Mouse (Mus musculus): ENCODE measurements around the gene 2210011C24Rik. TPM values are rescaled to one million over a fixed set of nuclear protein-coding genes. Genes with fewer than 3 reads are reported as not detected.
"Not testable (repeated sequence)": the region's sequence is repeated elsewhere in the genome, so short reads cannot be mapped to it uniquely, and the experiment has no call there.

2210011C24Rik gene
- polyA plus RNA-seq, 1 experiment from 2014 or later: 0.70 TPM

DNA sequence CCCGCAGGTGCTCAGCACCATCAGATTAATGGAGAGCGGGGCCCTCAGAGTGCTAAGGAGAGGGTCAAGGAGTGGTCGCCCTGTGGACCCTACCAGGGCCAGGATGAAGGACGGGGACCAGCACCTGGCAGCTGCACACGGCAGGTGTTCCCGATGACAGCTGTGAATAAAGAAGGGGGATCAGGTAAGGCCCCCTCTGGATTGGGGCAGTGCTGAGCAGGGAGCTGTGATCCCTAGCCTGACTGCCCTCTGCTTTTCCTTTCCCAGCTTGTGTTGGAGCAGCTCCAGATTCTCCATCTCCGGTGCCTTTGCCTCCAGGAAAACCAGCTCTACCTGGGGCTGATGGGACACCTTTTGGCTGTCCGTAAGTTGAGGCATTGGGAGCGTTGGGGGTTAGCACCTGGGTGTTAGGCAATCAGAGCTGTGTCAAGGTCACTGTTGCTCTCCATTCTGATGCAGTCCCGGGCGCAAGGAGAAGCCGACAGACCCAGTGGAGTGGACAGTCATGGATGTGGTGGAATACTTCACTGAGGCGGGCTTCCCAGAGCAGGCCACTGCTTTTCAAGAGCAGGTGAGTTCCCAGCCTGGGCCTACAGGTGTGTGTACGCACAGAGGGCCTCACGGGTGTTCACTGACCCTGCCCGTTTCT, 12.8 kb downstream of the 2210011C24Rik start:
- peaks cover 9% of the 10 kb centered on the region for H3K36me3 ChIP-seq
- H3K4me1 ChIP-seq (replicated peaks): peaks cover 37% of the 10 kb centered on the region
- H3K9me3 ChIP-seq: no peaks in the 10 kb centered on the region
- H3K27me3 ChIP-seq: peaks cover 17% of the 10 kb centered on the region
- ATAC-seq (ENCODE audit: low FRiP score, low read depth): no peak
- WGBS: 73% methylated on average over 16 of the region's 16 CpGs
- peak overlapping the region; percentile 79 for H3K4me3 ChIP-seq
- H3K4me2 ChIP-seq: peak overlapping the region; percentile 92
- H3K9ac ChIP-seq: peak overlapping the region; percentile 71
- no peak overlapping the region for H3K27ac ChIP-seq (replicated peaks)

DNA sequence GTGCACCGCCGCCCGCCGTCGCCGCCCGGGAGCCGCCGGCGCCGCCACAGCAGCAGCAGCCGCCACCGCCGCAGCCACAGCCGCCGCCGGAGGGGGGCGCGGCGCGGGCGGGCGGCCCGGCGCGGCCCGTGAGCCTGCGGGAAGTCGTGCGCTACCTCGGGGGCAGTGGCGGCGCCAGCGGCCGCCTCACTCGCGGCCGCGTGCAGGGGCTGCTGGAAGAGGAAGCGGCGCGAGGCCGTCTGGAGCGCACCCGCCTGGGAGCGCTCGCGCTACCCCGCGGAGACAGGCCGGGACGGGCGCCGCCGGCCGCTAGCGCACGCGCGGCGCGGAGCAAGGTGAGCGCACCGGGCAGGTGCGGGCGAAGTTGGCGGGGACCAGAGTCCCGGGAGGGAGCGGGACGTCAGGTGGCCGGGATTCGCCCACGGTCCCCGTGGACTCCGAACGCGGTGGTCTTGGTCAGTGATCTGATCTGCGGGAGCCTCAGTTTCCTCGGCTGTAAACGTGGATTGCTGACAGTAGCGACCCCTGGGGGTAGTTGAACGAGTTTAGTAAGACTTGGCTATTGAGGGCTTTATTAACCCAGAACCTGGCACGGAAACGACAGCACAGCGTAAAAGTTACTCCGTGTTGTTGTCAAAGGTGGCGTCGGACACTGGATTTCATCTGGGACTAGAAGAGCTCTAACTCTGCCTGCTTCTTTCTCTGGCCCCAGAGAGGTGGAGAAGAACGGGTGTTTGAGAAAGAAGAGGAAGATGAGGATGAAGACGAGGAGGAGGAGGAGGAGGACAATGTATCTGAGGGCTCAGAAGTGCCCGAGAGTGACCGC, 13.5 kb downstream of the 2210011C24Rik start:
- Histone ChIP-seq H3K4me2 (peak overlapping the region; percentile 92), H3K9me3 (no peaks in the 10 kb centered on the region), H3K9ac (peak overlapping the region; percentile 71), H3K4me1 (replicated peaks) (peaks cover 31% of the 10 kb centered on the region), H3K4me3 (peak overlapping the region; percentile 79), H3K36me3 (peaks cover 13% of the 10 kb centered on the region), H3K27ac (replicated peaks) (peak overlapping the region; percentile 86), H3K27me3 (peaks cover 17% of the 10 kb centered on the region)
- ATAC-seq (ENCODE audit: low FRiP score, low read depth): peak; percentile 6; the same call in 1 of the 2 replicates
- under 1% methylated on average over 89 of the region's 92 CpGs for WGBS

DNA sequence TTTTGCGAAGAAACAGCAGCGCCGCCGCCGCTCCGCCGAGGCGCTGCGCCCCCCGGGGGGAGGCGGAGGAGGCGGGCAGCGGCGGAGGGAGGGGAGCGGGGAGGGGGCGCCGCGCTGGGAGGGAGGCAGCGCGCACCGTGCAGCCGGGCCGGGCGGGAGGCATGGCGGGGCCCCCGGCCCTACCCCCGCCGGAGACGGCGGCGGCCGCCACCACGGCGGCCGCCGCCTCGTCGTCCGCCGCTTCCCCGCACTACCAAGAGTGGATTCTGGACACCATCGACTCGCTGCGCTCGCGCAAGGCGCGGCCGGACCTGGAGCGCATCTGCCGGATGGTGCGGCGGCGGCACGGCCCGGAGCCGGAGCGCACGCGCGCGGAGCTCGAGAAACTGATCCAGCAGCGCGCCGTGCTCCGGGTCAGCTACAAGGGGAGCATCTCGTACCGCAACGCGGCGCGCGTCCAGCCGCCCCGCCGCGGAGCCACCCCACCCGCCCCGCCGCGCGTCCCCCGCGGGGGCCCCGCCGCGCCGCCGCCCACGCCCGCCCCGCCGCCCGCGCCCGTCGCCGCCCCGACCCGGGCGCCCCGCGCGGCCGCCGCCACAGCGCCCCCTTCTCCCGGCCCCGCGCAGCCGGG, 14.3 kb downstream of the 2210011C24Rik start, which contains the start of gene Samd1:
Gene Samd1, plus strand, starts transcription at position 162 of the 631 bp plus-strand sequence.
- Histone ChIP-seq H3K4me1 (replicated peaks) (peaks cover 31% of the 10 kb centered on the region), H3K4me2 (peak within 1 kb of the TSS; percentile 92), H3K27me3 (peaks cover 14% of the 10 kb centered on the region), H3K9ac (peak within 1 kb of the TSS; percentile 81), H3K36me3 (peaks cover 15% of the 10 kb centered on the region), H3K4me3 (peak within 1 kb of the TSS; percentile 79), H3K27ac (replicated peaks) (peak within 1 kb of the TSS; percentile 91), H3K9me3 (no peaks in the 10 kb centered on the region)
- ATAC-seq (ENCODE audit: low FRiP score, low read depth): no peak
- under 1% methylated on average over 41 of the region's 112 CpGs for WGBS

DNA sequence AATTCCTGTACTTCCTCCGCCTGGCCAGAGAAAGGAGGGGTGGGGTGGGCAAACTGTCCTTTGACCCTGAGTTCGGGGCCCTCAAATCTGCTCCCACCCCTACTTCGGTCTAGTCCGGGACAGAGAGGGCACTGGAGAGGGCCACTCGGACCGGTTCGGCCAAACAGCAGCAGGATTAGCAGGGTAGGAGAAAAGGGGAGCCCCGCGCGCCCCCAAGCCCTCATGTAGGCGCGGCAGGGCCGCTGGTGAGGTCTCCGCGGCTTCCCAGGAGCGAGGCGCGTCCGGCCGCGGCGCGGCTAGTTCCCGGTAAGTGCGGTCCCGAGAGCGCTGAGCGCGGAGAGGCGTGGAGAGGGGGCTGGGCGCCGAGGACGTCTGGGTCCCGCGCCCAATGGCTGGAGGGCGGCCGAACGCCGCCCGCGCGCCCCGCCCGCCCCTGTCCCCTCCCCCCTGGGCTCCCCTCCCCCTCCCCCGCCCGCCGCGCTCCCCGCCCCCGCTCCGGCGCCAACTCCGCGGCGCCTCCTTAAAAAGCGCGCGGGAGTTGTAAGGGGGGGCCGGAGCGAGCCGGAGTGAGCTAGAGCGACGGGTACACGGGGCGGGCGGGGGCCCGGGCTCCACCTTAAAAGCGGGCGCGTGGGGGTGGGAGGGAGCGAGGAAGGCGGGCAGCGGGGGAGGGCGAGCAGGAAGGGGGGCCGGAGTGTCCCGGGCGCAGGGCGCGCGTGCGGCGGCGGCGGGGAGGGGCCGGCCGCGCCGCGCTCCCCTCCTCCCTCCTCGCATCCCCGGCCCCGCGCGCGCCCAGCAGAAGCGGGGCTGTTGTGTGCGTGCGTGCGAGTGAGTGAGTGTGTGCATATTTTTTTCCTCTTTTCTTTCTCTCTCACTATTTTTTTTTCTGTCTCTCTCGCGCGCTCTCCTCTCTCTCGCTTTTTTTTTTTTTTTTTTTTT, 15.1 kb downstream of the 2210011C24Rik start:
- Histone ChIP-seq H3K4me3 (peak overlapping the region; percentile 74), H3K9me3 (no peaks in the 10 kb centered on the region), H3K36me3 (peaks cover 22% of the 10 kb centered on the region), H3K27me3 (peaks cover 14% of the 10 kb centered on the region), H3K27ac (replicated peaks) (peak overlapping the region; percentile 91), H3K9ac (peak overlapping the region; percentile 81), H3K4me2 (peak overlapping the region; percentile 92), H3K4me1 (replicated peaks) (peaks cover 31% of the 10 kb centered on the region)
- peak; percentile 73 for ATAC-seq (ENCODE audit: low FRiP score, low read depth)
- WGBS: under 1% methylated on average over 51 of the region's 103 CpGs

DNA sequence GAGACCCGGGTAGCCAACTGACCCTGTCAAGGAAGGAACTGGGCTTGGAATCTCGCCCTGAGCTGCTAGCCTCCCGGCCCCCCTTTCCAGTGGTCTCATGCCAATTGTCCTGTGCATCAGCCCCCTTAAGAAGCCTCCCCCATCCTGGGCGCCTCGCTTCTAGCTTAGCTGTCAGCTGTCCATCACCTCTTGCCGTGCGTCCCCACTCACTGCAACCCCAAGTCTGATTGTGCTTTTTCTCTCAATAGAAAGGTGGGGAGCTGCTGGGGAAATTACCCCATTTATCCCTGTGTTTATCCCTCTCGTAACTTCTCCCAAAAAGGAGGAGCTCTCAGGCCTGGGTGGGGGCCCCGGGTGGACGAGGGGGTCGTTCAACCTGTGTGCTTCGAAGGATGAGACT, 16.0 kb downstream of the 2210011C24Rik start:
- peak overlapping the region; percentile 74; the same call in 1 of the 2 replicates for H3K4me3 ChIP-seq
- no peak overlapping the region for H3K27ac ChIP-seq (replicated peaks)
- peak overlapping the region; percentile 81; the same call in 1 of the 2 replicates for H3K9ac ChIP-seq

DNA sequence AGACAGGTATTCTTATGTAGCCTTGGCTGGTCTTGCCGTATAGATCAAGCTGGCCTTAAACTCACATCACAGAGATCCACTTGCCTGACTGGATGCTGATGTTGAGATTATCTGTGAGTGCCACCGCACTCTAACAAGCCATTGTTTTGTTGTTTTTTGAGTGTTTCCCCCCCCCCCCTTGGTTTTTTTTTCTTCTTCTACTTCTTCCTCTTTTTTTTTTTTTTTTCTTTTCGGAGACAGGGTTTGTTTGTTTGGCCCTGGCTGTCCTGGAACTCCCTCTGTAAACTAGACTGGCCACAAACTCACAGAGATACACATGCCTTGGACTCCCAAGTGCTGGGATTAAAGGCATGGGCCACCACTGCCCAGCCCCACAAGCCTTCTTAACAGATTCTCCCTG, 17.9 kb downstream of the 2210011C24Rik start:
- no peak for ATAC-seq (ENCODE audit: low FRiP score, low read depth)
- no peaks in the 10 kb centered on the region for H3K27me3 ChIP-seq
- no peaks in the 10 kb centered on the region for H3K9me3 ChIP-seq
- peaks cover 47% of the 10 kb centered on the region for H3K36me3 ChIP-seq
- no peak overlapping the region for H3K4me2 ChIP-seq
- no peak overlapping the region for H3K27ac ChIP-seq (replicated peaks)
- H3K9ac ChIP-seq: no peak overlapping the region
- 92% methylated on average over 3 of the region's 3 CpGs for WGBS
- H3K4me1 ChIP-seq (replicated peaks): peaks cover 17% of the 10 kb centered on the region
- no peak overlapping the region for H3K4me3 ChIP-seq

More for the DNA sequence above, 16.0 kb downstream of the 2210011C24Rik start:
- 15% methylated on average over 12 of the region's 12 CpGs for WGBS
- ATAC-seq (ENCODE audit: low FRiP score, low read depth): no peak; the same call in 1 of the 2 replicates
- Histone ChIP-seq H3K4me1 (replicated peaks) (peaks cover 25% of the 10 kb centered on the region), H3K4me2 (peak overlapping the region; percentile 92), H3K9me3 (no peaks in the 10 kb centered on the region), H3K36me3 (peaks cover 29% of the 10 kb centered on the region), H3K27me3 (peaks cover 6% of the 10 kb centered on the region)

DNA sequence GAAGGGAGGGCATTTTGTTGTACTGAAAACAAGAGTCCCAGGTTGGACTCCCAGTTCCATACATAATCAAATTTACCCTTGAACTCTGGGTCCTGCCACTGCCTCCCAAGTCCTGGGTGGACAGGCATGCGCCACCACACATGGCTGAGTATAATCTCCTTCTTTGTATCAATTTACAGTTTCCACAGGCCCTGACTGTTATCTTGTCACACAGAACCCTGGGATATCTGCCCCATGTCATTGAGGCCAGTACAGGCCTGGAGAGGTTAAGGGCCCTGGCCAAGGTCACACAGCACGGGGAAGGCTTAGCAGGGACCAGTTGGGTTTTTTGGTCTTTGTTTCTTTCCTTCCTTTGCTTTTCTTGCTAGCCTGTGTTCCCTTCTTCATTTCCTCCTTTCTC, 19.5 kb downstream of the 2210011C24Rik start:
- no peak for ATAC-seq (ENCODE audit: low FRiP score, low read depth)
- Histone ChIP-seq H3K27me3 (no peaks in the 10 kb centered on the region), H3K4me2 (no peak overlapping the region), H3K36me3 (peaks cover 60% of the 10 kb centered on the region), H3K4me3 (no peak overlapping the region), H3K9me3 (no peaks in the 10 kb centered on the region), H3K4me1 (replicated peaks) (peaks cover 9% of the 10 kb centered on the region), H3K9ac (no peak overlapping the region), H3K27ac (replicated peaks) (no peak overlapping the region)
- WGBS: 83% methylated on average over 2 of the region's 2 CpGs

DNA sequence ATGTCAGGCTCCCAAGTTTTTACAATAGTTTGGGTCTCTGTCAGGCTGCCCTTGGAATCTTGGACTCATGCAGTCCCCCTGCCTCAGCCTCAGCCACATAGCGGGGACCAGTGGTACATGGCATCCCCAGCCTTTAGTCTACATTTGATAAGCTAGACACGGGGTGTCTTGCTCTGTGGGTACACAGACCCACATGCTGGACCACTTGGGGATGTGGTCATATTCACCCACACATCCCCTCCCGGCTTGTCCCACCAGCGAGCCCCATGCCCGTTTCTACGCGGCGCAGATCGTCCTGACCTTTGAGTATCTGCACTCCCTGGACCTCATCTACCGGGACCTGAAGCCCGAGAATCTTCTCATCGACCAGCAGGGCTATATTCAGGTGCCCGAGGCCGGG, 21.8 kb downstream of the 2210011C24Rik start:
- WGBS: 94% methylated on average over 14 of the region's 14 CpGs
- no peaks in the 10 kb centered on the region for H3K9me3 ChIP-seq
- H3K4me1 ChIP-seq (replicated peaks): no peaks in the 10 kb centered on the region
- peaks cover 81% of the 10 kb centered on the region for H3K36me3 ChIP-seq
- H3K27ac ChIP-seq (replicated peaks): no peak overlapping the region
- H3K9ac ChIP-seq: no peak overlapping the region
- no peak overlapping the region for H3K4me3 ChIP-seq
- H3K4me2 ChIP-seq: no peak overlapping the region
- H3K27me3 ChIP-seq: no peaks in the 10 kb centered on the region
- no peak for ATAC-seq (ENCODE audit: low FRiP score, low read depth)

DNA sequence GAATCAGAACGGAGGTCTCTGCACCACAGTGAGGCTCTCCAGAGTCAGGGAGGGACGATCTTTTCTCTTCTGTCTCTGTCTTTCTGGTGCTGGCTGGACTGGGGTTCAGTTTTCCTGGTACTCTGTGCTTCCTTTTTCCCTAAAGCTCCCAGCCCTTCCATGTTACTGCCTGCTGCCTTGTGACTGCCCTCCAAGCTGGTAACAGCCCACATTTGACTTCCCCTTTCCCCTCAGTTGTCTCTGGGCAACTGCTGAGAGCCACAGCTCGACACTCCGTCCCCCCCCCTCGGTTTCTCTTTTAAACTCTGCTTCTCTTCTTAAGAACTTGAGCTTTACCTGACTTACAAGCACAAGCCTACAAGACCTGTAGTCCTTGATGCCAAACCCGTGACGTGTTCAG, 22.7 kb downstream of the 2210011C24Rik start:
- no peak overlapping the region for H3K4me3 ChIP-seq
- peaks cover 80% of the 10 kb centered on the region for H3K36me3 ChIP-seq
- H3K9ac ChIP-seq: no peak overlapping the region
- no peaks in the 10 kb centered on the region for H3K4me1 ChIP-seq (replicated peaks)
- ATAC-seq (ENCODE audit: low FRiP score, low read depth): no peak
- H3K4me2 ChIP-seq: no peak overlapping the region
- no peaks in the 10 kb centered on the region for H3K27me3 ChIP-seq
- no peaks in the 10 kb centered on the region for H3K9me3 ChIP-seq
- WGBS: 92% methylated on average over 7 of the region's 7 CpGs
- no peak overlapping the region for H3K27ac ChIP-seq (replicated peaks)

DNA sequence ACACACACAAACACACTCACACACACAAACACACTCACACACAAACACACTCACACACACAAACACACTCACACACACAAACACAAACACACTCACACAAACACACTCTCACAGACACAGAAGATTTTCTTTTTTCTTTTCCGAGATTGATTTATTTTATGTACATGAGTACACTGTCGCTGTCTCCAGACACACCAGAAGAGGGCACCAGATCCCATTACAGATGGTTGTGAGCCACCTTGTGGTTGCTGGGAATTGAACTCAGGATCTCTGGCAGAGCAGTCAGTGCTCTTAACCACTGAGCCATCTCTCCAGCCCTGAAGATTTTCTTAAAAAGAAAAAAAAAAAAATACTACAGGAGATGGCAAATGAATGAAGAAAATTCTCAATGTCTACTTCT, 28.7 kb downstream of the 2210011C24Rik start:
- H3K4me1 ChIP-seq (replicated peaks); H3K27me3 ChIP-seq; H3K4me2 ChIP-seq; H3K9ac ChIP-seq; H3K27ac ChIP-seq (replicated peaks); H3K4me3 ChIP-seq; H3K9me3 ChIP-seq; ATAC-seq (ENCODE audit: low FRiP score, low read depth): not testable (repeated sequence)
- peaks cover 73% of the 10 kb centered on the region for H3K36me3 ChIP-seq
- 98% methylated on average over 2 of the region's 2 CpGs for WGBS

DNA sequence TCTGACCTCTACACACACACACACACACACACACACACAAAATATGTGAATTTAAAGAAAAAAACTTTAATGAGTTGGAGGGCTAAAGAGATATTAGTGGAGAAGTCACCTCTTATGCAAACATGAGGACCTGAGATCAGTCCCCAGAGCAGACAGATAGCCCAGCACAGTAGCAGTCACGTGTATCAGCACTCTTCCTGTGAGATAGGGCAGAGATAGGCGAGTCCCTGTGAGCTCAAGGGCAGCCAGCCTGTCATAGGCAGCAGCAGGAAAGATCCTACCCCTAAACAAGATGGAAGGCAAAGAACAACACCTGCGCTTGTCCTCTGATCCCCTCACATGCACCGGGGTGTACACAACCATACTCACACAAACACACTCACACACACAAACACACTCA, 29.5 kb downstream of the 2210011C24Rik start:
- no peak overlapping the region for H3K4me3 ChIP-seq
- WGBS: 93% methylated on average over 4 of the region's 4 CpGs
- peaks cover 65% of the 10 kb centered on the region for H3K36me3 ChIP-seq
- no peak overlapping the region for H3K27ac ChIP-seq (replicated peaks)
- ATAC-seq (ENCODE audit: low FRiP score, low read depth): no peak
- no peak overlapping the region for H3K4me2 ChIP-seq
- H3K9ac ChIP-seq: no peak overlapping the region
- H3K9me3 ChIP-seq: no peaks in the 10 kb centered on the region
- no peaks in the 10 kb centered on the region for H3K27me3 ChIP-seq
- H3K4me1 ChIP-seq (replicated peaks): peaks cover 11% of the 10 kb centered on the region
